Mouse (Mus musculus): ENCODE results near the gene Ccdc89. TPM values are rescaled to one million over a fixed set of nuclear protein-coding genes. Genes with fewer than 3 reads are reported as not detected.

Ccdc89 gene
- polyA plus RNA-seq (2012; ENCODE audit: low replicate concordance): not detected in 2 replicates

DNA sequence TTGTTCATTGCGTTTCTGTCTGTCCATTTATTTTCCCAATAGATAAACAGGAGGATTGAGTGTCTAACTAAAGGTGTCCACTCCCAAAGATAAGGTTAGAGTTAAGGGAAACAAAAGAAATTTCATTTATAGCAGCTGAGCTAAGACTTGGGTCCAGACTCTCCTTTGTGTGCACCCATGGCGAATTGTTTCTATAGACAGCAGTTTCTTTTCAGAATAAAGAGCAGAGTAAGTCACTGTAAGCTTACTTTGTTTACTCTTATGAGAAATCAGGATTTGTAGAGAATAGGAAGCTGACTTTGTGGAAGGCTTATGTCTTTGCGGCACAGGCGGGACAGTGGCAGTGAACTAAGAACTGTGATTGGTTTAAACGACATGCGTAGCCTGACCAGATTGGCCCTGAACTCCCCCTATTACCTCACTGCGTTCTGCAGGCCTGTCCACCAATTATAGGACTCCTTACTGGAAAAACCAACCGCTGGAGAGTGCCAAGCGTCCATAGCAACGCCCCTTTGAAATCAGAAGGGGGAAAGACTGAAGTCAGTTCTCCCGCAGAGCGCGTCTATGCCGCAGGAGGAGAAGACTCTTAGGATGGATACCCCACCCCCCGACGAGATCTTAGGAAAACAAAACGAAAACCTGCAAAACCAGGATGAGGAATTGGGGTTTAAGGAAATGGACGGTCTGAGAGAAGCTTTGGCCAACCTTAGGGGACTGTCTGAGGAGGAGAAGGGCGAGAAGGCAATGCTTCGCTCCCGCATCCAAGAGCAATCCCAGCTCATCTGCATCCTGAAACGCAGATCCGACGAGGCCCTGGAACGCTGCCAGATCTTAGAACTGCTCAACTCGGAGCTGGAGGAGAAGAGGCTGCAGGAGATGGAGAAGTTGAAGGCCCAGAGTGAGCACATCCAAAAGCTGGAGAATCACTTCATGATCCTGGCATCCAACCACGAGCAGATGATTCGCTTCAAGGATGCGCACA is at the start of gene Ccdc89:
Gene Ccdc89, plus strand, starts transcription at position 558 of the 982 bp plus-strand sequence.

DNA sequence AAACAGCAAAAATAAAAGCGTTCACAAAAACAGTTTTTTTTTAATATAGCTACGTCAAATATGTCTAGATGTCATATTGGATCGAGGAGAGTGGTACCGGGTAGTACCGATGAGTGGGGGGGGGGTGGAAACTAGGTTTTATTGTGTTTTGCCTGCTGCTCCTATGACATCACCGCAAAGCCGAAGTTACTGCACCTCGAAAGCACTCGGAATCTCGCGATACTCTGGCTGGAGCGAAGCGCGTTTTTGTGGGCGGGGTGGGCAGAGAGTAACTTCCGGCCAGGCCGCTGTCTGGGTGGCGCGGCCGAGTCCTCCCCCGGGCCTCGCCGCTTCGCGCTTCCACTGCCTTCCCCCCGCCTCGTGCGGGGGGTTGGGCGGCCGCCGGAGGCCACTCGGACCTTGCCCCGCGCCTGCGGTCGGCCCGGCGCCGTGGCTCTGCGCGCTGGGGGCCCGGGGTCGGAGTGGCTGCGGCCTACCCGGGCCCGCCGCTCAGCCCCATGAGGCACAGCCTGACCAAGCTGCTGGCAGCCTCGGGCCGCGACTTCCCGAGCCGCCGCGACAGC is 16.2 kb downstream of the Ccdc89 start, which contains the start of gene Crebzf:
Gene Crebzf, plus strand, starts transcription at position 212 of the 563 bp plus-strand sequence.

DNA sequence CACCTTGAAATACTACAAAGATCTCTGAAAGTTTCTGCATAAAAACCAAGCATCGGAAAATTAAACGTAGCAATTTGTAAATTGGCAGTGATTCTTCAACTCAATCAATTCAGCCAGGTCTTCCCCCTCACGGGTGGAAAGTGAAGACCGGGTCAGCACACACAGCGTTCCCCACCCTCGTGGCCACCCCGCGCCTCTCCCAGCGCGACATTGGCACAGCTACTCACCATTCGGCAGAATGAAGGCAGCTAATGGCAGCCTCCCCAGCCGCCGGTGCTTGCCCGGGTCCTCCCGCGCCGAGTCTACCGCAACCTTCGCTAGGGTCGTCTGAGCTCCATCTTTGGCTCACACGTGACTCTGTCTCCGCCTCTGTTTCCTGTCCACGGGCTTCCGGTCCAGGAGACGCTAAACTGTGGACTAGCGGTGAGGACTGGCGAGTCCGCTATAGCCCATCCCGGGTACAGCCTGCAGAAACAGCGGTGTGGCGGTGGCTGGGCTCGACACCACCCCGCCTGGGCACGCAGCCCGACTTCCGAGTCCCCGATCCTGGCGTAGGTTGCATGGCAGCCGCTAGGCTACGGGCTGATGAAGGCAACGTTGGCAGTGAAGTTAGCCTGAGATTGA is 30.6 kb downstream of the Ccdc89 start, which contains the start of gene Tmem126a:
Gene Tmem126a, minus strand, starts transcription at position 385 of the 624 bp plus-strand sequence.

DNA sequence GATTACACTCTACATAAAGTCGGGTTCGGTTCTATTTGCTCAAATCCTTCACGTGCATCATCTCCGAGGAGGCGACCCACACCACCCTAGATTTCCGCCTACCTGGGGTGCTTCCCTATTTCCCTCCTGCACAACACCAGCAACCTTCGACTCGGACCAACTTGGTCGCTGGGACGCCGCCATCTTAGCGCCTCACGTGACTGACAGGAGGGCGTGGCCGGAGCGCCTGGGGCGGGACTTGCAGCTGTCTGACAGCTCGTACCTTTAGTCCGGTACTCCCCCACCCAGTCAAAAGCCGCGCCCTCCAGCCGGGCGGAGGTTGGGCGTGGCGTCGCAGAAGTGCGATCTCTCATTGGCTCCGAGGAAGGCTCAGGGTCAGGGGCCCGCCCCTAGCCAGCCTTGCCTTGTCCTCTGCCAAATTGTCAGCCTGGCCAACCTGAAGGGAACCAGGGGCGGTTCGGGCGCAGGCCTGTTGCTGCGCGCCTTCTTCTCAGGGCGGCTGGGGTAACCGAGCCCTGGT is 49.5 kb downstream of the Ccdc89 start, which contains the start of gene Tmem126b:
Gene Tmem126b, minus strand, starts transcription at position 209 of the 520 bp plus-strand sequence.

DNA sequence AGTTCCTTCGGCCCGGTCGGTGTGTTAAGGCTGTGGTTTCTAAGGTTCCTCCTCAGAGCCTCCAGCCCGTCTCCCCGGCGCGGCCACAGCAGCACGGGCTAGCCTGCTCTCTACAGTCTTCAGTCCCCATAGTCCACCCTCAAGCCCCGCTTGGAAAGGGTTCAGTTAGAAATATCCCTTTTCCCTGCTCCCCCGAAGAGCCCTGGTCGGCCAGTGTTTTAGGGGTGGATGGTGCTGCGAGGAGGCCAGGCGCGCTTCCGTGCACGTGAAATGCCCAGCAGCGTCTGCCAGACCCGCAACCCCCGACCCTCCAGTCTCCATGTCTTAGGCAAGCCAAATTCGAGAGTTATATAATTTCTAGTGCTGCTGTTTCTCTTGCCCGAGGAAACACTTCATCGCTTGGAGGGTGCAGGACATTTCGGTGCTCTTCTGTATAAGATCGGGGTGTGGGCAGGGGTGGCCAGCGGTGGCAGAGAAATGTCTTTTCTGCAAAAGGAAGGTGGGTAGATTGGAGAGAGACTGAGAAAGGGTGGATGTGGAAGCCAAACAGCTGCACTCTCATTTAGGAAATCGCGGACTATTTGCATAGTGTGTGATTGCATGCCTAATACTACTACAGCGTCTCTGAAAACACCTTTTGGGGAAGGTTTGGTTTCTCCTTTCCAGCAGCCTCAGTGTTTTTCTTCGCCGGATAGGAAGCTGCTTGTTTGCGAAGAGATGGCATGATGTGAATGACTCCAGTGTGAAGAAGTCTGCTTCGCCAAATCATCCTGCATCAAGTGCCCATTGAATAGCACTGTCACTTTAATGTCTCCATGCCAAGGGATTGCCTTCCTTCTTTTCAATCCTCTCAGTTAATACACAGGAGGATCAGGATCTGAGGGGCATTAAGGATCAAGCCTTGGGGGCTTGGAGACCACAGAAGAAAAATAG is 50.2 kb downstream of the Ccdc89 start, which contains the start of gene Dlg2:
Gene Dlg2, plus strand, starts transcription at position 360 of the 933 bp plus-strand sequence.

Other genes with a start within 250 kb of the Ccdc89 start
- gene Ccdc83, start 160.8 kb upstream of the Ccdc89 start, polyA plus RNA-seq (2012; ENCODE audit: low replicate concordance): not detected in 2 replicates
- gene Sytl2, start 124.3 kb upstream of the Ccdc89 start, polyA plus RNA-seq (2012; ENCODE audit: low replicate concordance): 0.16 TPM in 1 of 2 replicates, not detected in the other
- 70.6 and 126 TPM in 2 replicates for gene Crebzf, start 16.2 kb downstream of the Ccdc89 start, polyA plus RNA-seq (2012; ENCODE audit: low replicate concordance)
- gene Tmem126a, start 30.7 kb downstream of the Ccdc89 start, polyA plus RNA-seq (2012; ENCODE audit: low replicate concordance): 9.1 and 11.5 TPM in 2 replicates
- gene Tmem126b, start 49.4 kb downstream of the Ccdc89 start, polyA plus RNA-seq (2012; ENCODE audit: low replicate concordance): 1.3 and 4.0 TPM in 2 replicates
- 0.08 and 0.15 TPM in 2 replicates for gene Dlg2, start 50.1 kb downstream of the Ccdc89 start, polyA plus RNA-seq (2012; ENCODE audit: low replicate concordance)